Mouse (Mus musculus): ENCODE results near the gene Il34. TPM values are rescaled to one million over a fixed set of nuclear protein-coding genes. Genes with fewer than 3 reads are reported as not detected.

Il34 gene
- polyA plus RNA-seq, 1 experiment from 2014 or later = 5.2 TPM

DNA sequence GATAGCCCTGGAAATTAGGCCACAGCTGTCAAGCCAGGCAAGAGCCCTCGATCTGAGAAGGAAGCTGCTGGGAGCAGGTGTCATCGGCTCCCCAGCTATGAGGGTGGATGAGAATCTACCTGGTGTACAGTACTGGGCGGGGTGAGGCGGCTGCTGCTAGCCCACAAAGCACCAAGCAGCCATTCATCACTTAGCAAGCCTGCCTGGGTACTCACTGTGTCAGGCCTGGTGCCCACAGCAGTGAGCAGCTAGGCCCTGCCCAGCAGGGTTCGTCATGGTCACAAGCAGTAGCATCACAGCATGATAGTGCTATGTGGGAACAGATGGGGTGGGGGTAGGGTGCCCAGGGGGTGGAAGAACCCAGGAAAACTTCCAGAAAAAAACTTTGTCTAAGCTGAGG lies 110.3 kb downstream of the Il34 start:
- no peak overlapping the region for H3K9ac ChIP-seq (ENCODE audit: low read depth, low read length)
- 0 out of 2 replicates have a peak, but pooled peaks cover 3% of the 10 kb centered on the region for H3K4me1 ChIP-seq (replicated peaks; ENCODE audit: insufficient read depth, low read length)
- no peaks in the 10 kb centered on the region for H3K9me3 ChIP-seq (replicated peaks; ENCODE audit: low read length)
- WGBS = 86% methylated on average over 5 of the region's 5 CpGs
- H3K4me2 ChIP-seq (ENCODE audit: low read length) = no peak overlapping the region
- H3K27me3 ChIP-seq (ENCODE audit: insufficient read depth, low read length) = no peaks in the 10 kb centered on the region
- no peaks in the 10 kb centered on the region for H3K36me3 ChIP-seq (ENCODE audit: insufficient read depth, low read length)
- TF ChIP-seq CTCF (IDR thresholded peaks at IDR 0.05; ENCODE audit: low read depth) = no peak
- ATAC-seq (replicated peaks; ENCODE audit: low FRiP score, low read depth) (no peak; the same call in 1 of the 2 replicates), DNase-seq (ENCODE audit: low spot score) (no peak)
- no peak overlapping the region for H3K4me3 ChIP-seq (replicated peaks; ENCODE audit: low read depth, low read length)
- H3K27ac ChIP-seq = 0 out of 2 replicates have a peak overlapping the region, but pooled peaks have one; percentile 1

GRCm38 (mm10) chr8:110694826-110695225 lies 110.9 kb downstream of the Il34 start:
- TF ChIP-seq CTCF (IDR thresholded peaks at IDR 0.05; ENCODE audit: low read depth) = no peak
- Histone ChIP-seq H3K27ac (no peak overlapping the region; the same call in 1 of the 2 replicates), H3K9ac (ENCODE audit: low read depth, low read length) (no peak overlapping the region)

GRCm38 (mm10) chr8:110694226-110694625 lies 111.5 kb downstream of the Il34 start:
- WGBS = 72% methylated on average over 5 of the region's 5 CpGs
- Histone ChIP-seq H3K27ac (no peak overlapping the region), H3K36me3 (ENCODE audit: insufficient read depth, low read length) (no peaks in the 10 kb centered on the region), H3K27me3 (ENCODE audit: insufficient read depth, low read length) (no peaks in the 10 kb centered on the region), H3K9ac (ENCODE audit: low read depth, low read length) (no peak overlapping the region), H3K4me1 (replicated peaks; ENCODE audit: insufficient read depth, low read length) (0 out of 2 replicates have a peak, but pooled peaks cover 3% of the 10 kb centered on the region), H3K4me3 (replicated peaks; ENCODE audit: low read depth, low read length) (no peak overlapping the region), H3K9me3 (replicated peaks; ENCODE audit: low read length) (no peaks in the 10 kb centered on the region), H3K4me2 (ENCODE audit: low read length) (no peak overlapping the region)
- no peak for ATAC-seq (replicated peaks; ENCODE audit: low FRiP score, low read depth)
- TF ChIP-seq CTCF (IDR thresholded peaks at IDR 0.05; ENCODE audit: low read depth) = no peak
- no peak for DNase-seq (ENCODE audit: low spot score)

More at GRCm38 (mm10) chr8:110694826-110695225, 110.9 kb downstream of the Il34 start:
- no peaks in the 10 kb centered on the region for H3K9me3 ChIP-seq (replicated peaks; ENCODE audit: low read length)
- no peaks in the 10 kb centered on the region for H3K27me3 ChIP-seq (ENCODE audit: insufficient read depth, low read length)
- 75% methylated on average over 4 of the region's 4 CpGs for WGBS
- no peaks in the 10 kb centered on the region for H3K36me3 ChIP-seq (ENCODE audit: insufficient read depth, low read length)
- 0 out of 2 replicates have a peak, but pooled peaks cover 3% of the 10 kb centered on the region for H3K4me1 ChIP-seq (replicated peaks; ENCODE audit: insufficient read depth, low read length)
- DNase-seq (ENCODE audit: low spot score) (no peak), ATAC-seq (replicated peaks; ENCODE audit: low FRiP score, low read depth) (no peak)
- H3K4me2 ChIP-seq (ENCODE audit: low read length) = no peak overlapping the region
- no peak overlapping the region for H3K4me3 ChIP-seq (replicated peaks; ENCODE audit: low read depth, low read length)

Other genes with a start within 250 kb of the Il34 start
- gene Vac14, start 187.3 kb downstream of the Il34 start, polyA plus RNA-seq (2015; fragmentation: Nextera tagmentation; extraction: Ambion mirVana) = 14.9 and 16.1 TPM in 2 replicates
- gene Mtss1l, start 84.4 kb downstream of the Il34 start, polyA plus RNA-seq (2015; fragmentation: Nextera tagmentation; extraction: Ambion mirVana) = 8.7 and 12.4 TPM in 2 replicates
- 47.2 and 57.3 TPM in 2 replicates for gene Cog4, start 40.7 kb upstream of the Il34 start, polyA plus RNA-seq (2015; fragmentation: Nextera tagmentation; extraction: Ambion mirVana)
- 80.1 and 89.4 TPM in 2 replicates for gene Sf3b3, start 40.9 kb upstream of the Il34 start, polyA plus RNA-seq (2015; fragmentation: Nextera tagmentation; extraction: Ambion mirVana)
- gene Fuk, start 96.6 kb upstream of the Il34 start, polyA plus RNA-seq (2015; fragmentation: Nextera tagmentation; extraction: Ambion mirVana) = 10.1 and 10.7 TPM in 2 replicates
- 15.1 and 17.2 TPM in 2 replicates for gene St3gal2, start 114.0 kb upstream of the Il34 start, polyA plus RNA-seq (2015; fragmentation: Nextera tagmentation; extraction: Ambion mirVana)
- 13.3 and 13.7 TPM in 2 replicates for gene Ddx19a, start 191.9 kb upstream of the Il34 start, polyA plus RNA-seq (2015; fragmentation: Nextera tagmentation; extraction: Ambion mirVana)
- gene Ddx19b, start 225.8 kb upstream of the Il34 start, polyA plus RNA-seq (2015; fragmentation: Nextera tagmentation; extraction: Ambion mirVana) = 4.4 and 4.8 TPM in 2 replicates
- gene Aars, start 227.2 kb upstream of the Il34 start, polyA plus RNA-seq (2015; fragmentation: Nextera tagmentation; extraction: Ambion mirVana) = 39.6 and 42.2 TPM in 2 replicates